Mouse (Mus musculus) E14TG2a.4 (cell line): ENCODE results near the gene Ugt2a2.

Experiments
- CTCF ChIP-seq: conservative IDR thresholded peaks from 2 replicates; pipeline ENCODE4 v1.5.1; 2014; ENCODE audit warnings: low read length
- NANOG ChIP-seq: IDR thresholded peaks from 2 replicates; pipeline ENCODE4 v1.6.1; 2014; ENCODE audit warnings: borderline replicate concordance, low read length, mixed read lengths

- TF ChIP-seq CTCF = no peak
- TF ChIP-seq NANOG = no peak
Measured at GRCm38 (mm10) chr5:87455519-87455918, 26.5 kb downstream of the Ugt2a2 start.
